Mouse (Mus musculus) mouse embryonic stem cell (cell line): Measurements from ENCODE around the gene Ubtd2.
"Not testable (repeated sequence)": the region's sequence is repeated elsewhere in the genome, so short reads cannot be mapped to it uniquely, and the experiment has no call there.

Source experiments
- in situ Hi-C, 2 experiments: fragments of 300-500 bp; cut with MboI; formaldehyde crosslinking; loops; 1 replicate in 1 of 2; 3 replicates in 1 of 2; pipeline ENCODE4 v1.14.3; 2019 to 2020; ENCODE audit warnings: low sequenced_read_pairs in 2 of 2, low pct_unique_long_range_greater_than_20kb in 1 of 2, mixed read lengths in 1 of 2; ENCODE audit not compliant: unreplicated experiment in 1 of 2

Gene Ubtd2

DNA sequence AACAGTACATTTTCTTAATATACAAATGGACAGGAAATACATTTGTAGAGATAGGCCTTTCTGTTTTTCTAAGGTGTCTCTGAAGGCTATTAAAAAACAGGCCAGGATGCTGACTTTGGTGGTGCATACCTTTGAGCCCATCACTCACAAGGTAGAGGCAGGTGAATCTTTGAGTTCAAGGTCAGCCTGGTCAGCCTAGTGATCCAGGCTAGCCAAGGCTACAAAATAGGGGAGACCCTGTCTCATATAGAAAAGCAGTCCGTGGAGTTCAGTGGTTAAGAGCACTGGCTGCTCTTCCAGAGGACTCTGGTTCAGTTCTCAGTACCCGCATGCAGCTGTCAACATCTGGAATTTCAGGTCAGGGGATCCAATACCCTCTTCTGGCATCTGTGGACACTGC, 48.5 kb downstream of the Ubtd2 start:
- in situ Hi-C loops, result no loop called here

DNA sequence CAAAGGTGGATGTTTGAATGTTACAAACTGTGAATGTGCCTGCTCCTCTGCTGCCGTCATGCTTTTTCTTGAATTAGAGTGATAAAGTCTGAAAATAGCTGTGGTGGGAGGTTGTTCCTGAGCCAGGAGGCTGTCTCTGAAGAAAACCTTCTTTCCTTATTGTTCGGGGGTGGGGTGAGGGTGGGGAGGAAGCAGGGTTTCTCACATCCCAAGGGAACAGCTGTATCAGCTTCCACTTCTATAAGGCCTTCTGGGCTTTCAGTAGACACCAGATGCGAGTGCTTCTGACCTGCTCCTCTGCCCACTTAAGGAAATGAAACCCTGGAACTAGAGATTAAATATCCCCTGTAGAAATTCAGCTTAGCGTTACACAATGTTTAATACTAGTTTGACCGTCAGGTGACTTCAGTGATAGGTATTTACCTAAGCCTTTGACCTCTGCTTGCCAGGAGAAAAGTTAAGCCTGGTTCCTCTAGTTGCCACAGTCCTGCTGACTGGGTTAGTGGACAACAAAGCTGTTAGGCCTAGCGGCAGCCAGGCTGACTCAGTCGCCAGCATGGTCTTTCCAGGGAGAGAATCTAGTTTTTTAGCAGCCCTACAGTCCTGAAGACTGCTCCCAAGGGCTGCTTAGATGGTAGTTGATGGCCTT, 50.0 kb downstream of the Ubtd2 start:
- in situ Hi-C loops, result no loop called here

DNA sequence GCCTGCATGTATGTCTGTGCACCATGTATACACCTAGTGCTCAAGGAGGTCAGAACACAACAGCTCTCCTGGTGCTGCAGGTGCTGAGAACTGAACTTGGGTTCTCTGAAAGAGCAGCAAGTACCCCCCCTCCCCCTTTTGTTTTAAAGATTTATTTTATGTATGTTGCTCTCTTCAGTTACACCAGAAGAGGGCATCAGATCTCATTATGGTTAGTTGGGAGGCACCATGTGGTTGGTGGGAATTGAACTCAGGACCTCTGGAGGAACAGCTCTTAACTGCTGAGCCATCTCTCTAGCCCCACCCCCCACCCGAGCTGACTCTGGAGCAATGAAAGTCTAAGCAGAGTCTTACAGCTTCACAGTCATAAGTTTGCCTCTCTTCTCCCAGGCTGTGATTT, 55.8 kb downstream of the Ubtd2 start:
- in situ Hi-C loops, result no loop called here

- in situ Hi-C loops, result not testable (repeated sequence)
Observed at GRCm38 (mm10) chr11:32514853-32515252, 59.7 kb downstream of the Ubtd2 start.

- in situ Hi-C loops, result no loop called here
Observed at GRCm38 (mm10) chr11:32516091-32516490, 60.9 kb downstream of the Ubtd2 start.

- in situ Hi-C loops, result no loop called here
Observed at GRCm38 (mm10) chr11:32516916-32517712, 61.9 kb downstream of the Ubtd2 start.

DNA sequence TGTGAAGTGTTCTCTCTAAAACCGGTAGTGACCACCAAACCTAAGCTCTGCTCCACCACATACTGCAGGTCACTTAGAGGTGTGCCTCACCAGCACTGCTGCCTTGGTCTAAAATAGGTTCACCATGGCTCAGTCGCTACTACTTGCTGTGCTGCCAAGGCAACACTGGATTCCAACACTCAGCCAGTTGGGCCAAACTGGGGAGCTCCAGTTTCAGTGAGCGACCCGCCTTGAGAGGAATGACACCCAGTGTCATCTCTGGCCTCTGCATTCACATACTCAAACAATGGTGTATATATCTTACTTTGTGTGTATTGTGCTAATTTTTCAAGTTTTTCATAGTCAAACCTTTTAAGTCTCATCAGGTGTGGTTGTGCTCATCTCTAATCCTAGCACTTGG, 63.6 kb downstream of the Ubtd2 start:
- in situ Hi-C loops, result no loop called here

- in situ Hi-C loops, result no loop called here
Observed at GRCm38 (mm10) chr11:32519354-32519753, 64.2 kb downstream of the Ubtd2 start.

DNA sequence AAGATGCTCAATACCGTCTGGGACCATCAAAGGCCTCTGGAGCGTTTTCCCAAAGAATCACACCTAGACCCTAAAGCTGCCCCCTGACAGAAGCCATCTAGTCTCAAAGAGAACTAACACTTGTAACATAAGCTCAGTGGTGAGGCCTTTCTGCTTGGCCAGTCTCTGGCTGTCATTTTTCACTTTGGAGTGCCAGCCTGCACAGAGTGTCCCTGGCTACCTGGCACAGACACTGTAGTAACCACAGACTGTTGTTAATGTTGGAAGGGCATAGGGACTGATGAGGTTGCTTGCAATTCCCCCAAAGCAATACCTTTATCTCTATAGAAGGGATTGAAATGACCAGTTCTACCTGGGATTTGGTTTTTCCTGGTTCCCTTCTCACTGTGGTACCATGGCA, 66.1 kb downstream of the Ubtd2 start:
- in situ Hi-C loops, result no loop called here

DNA sequence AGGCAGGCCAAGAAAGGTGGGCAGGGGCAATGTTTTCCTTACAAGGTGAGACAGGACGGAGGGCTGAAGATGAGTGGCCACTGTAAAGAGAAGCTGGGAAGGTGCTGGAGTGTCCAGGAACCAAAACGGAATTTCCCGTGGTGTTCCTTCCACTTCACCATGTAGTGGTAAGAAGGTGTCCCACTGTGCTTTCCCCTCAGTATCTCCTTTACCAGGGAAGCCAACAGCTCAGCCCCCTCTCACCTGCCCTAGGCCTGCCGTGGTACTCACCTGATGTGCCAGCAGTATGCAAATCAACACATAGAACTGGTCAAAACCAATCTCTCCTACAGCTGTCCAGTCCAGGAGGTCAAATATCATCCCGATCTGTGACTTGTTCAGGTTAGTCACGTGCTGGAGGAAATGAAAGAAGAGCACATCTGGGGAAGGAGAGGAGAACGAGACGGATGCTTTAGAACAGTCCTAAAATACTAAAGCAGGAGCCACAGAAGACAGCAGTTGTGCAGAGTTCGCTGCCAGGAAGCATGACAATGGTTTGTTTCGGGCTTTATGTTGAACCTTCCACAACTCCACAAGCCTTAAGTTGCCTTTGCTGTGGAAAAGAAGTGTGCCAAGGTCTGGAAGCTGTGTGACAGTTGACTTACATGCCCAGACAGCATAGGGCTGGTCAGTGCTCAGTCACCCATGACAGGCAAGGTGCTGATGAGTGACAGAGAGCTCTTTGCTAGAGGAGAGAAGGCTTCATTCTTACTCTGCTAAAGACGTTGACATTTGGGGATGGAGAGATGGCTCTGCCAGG, 69.2 kb downstream of the Ubtd2 start:
- in situ Hi-C loops, result no loop called here

GRCm38 (mm10) chr11:32527006-32527405, 71.8 kb downstream of the Ubtd2 start:
- in situ Hi-C loops, result no loop called here

- in situ Hi-C loops, result no loop called here
Observed at GRCm38 (mm10) chr11:32530151-32530550, 75.0 kb downstream of the Ubtd2 start.

GRCm38 (mm10) chr11:32531871-32532764, 76.9 kb downstream of the Ubtd2 start, which contains the start of gene Efcab9:
Gene Efcab9, minus strand, starts transcription at chr11:32532081.
- in situ Hi-C loops, result no loop called here

- in situ Hi-C loops, result no loop called here
Observed at GRCm38 (mm10) chr11:32532765-32533481, 77.8 kb downstream of the Ubtd2 start, which contains the start of gene Stk10. Gene Stk10, plus strand, starts transcription at chr11:32533305.

DNA sequence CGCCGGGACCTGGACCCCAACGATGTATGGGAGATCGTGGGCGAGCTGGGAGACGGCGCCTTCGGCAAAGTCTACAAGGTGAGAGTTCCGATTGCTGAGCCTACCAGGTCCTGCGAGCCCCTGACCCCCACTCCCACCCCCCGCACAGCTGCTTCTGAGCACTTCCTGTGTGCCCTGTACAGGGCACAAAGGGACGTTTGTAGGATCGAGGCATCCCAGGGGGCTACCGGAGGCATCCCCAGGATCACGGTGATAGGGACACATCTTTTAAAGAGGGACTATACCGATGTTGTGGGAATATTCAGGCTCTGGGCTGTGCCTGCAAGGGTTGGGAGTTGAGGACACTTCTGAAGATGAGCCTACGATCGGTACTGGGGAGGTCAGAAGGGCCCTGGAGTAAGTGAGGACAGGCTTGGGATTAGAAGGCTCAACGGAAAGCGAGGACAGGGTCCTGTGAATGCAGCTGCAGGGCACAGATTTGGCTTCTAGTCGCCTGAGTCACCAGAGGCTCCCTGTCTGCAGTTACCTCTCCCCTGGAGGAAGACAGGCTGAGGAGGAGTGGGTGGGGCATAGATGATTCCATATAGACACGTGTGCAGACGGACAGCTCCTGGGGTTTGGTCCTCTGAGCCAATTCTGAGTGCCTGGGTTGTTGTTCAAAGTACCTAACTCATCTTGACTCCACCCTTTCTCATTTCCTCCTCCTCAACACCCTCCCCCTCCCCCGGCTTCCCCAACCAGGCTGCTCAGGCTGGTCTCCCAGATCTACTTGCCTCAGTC, 78.5 kb downstream of the Ubtd2 start:
- in situ Hi-C loops, result no loop called here

- in situ Hi-C loops, result no loop called here
Observed at GRCm38 (mm10) chr11:32534453-32535075, 79.4 kb downstream of the Ubtd2 start.

DNA sequence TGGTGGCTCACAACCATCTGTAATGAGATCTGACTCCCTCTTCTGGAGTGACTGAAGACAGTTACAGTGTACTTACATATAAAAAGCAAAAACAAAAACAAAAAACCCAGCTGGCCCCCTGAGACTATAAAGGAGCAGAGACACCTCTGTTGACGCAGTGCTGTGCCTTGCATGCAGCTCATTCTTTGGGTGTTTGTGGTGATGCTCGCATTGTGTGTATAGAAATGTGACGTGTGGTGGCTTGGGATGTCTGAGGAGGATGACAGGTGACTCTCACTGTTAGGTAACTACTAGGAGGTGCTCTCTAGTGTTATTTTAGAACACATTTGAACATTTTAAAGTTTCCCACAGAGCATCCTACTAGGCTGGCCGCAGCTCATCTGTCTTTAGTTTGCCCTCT, 80.5 kb downstream of the Ubtd2 start:
- in situ Hi-C loops, result no loop called here
